Mouse (Mus musculus): ENCODE results near the gene Cpeb3. TPM values are rescaled to one million over a fixed set of nuclear protein-coding genes. Genes with fewer than 3 reads are reported as not detected.
"Not testable (repeated sequence)": the region's sequence is repeated elsewhere in the genome, so short reads cannot be mapped to it uniquely, and the experiment has no call there.

The Cpeb3 gene
- polyA plus RNA-seq, 1 experiment from 2014 or later: 7.9 TPM

DNA sequence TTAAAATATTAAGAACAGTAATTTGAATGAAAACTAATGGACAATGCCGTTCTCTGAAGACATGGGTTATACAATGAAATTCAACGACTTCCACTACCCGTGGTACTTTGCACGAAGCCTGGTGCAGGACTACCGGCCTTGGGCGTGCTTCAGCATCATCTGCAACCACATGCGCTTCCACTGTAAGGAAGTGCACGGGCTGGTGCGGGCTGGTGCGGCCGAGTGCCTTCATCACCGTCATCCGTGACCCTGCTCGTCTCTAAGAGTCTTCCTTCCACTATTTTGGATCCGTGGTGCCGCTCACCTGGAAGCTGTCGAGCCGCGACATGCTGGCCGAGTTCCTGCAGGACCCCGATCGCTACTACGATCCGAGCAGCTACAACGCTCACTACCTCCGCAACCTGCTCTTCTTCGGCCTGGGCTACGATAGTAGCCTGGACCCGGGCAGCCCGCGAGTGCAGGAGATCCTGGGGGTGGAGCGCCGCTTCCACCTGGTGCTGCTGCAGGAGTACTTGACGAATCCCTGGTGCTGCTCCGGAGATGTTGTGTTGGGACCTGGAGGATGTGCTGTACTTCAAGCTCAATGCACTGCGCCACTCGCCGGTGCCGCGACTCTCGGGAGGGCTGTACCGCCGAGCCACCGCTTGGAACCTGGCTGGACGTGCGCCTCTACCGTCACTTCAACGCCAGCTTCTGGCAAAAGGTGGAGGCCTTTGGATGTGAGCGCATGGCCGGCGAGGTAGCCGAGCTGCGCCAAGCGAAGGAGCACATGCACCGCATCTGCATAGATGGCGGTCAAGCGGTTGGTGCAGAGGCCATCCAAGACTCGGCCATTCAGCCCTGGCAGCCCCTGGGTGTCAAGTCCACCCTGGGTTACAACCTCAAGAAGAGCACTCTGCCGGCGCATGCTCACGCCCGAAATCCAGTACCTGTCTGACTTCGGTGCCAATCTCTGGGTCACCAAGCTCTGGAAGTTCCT lies 25.4 kb upstream of the Cpeb3 start:
- peak; percentile 52 for ATAC-seq (ENCODE audit: extremely low read depth, insufficient number of reproducible peaks, low FRiP score, low TSS enrichment)
- H3K9ac ChIP-seq: peak overlapping the region; percentile 74

DNA sequence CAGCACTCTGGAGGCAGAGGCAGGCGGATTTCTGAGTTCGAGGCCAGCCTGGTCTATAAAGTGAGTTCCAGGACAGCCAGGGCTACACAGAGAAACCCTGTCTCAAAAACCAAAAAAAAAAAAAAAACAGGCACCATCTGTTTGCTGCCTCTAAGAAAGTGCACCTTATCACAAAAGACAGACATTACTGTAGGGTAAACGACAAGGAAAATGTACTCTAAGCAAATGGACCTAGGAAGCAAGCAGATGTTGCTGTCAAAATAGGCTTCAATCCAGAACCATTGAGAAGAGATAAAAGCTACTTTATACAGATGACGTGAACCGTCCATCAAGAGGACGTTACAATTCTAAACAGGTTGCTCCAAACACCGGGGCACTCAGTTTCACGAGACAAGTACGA lies 24.2 kb upstream of the Cpeb3 start:
- WGBS: 61% methylated on average over 9 of the region's 9 CpGs
- not testable (repeated sequence) for ATAC-seq (ENCODE audit: extremely low read depth, insufficient number of reproducible peaks, low FRiP score, low TSS enrichment)

More for the DNA sequence above, 25.4 kb upstream of the Cpeb3 start:
- Histone ChIP-seq H3K27ac (replicated peaks) (no peak overlapping the region), H3K4me2 (peak overlapping the region; percentile 90), H3K4me3 (peak overlapping the region; percentile 56), H3K36me3 (no peaks in the 10 kb centered on the region), H3K9me3 (no peaks in the 10 kb centered on the region), H3K4me1 (peaks cover 19% of the 10 kb centered on the region), H3K27me3 (replicated peaks) (peaks cover 56% of the 10 kb centered on the region)
- 5% methylated on average over 63 of the region's 63 CpGs for WGBS

DNA sequence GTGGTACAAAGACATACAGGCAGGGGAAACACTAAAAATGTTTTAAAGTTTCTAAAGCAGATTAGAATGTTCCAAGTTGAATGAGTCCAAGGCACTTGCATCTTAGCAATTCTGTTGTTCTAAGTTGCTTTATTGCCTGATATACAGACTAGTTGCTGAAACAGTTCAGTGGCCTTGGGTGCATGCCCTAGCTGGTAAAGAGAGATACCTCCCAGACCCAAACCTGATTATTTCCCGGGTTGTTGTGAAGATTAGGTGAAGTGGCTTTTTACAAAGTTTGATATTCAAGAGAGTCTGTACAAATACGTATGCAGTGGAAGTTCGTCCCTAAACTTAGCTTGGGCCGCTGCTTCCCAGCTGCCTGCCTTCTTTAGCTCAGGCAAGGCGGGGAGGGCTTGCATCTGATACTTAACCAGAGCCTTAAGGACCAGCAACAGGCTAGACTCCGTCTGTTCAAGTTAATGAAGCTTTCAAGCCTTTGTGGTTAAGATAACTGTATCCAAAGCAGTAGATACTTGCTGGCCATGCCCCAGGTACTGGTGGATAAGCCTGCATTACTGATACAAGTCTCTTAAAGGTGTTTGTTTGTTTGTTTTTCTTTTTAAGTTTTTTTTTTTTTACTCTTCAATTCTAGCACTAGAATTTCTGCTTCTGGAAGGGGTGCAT lies 16.9 kb upstream of the Cpeb3 start:
- 63% methylated on average over 6 of the region's 6 CpGs for WGBS
- Histone ChIP-seq H3K27me3 (replicated peaks) (no peaks in the 10 kb centered on the region), H3K4me2 (no peak overlapping the region), H3K4me1 (no peaks in the 10 kb centered on the region), H3K27ac (replicated peaks) (no peak overlapping the region), H3K9me3 (no peaks in the 10 kb centered on the region), H3K36me3 (peaks cover 52% of the 10 kb centered on the region), H3K4me3 (no peak overlapping the region), H3K9ac (no peak overlapping the region)
- ATAC-seq (ENCODE audit: extremely low read depth, insufficient number of reproducible peaks, low FRiP score, low TSS enrichment): no peak

More for the DNA sequence above, 24.2 kb upstream of the Cpeb3 start:
- not testable (repeated sequence) for H3K9ac ChIP-seq; H3K36me3 ChIP-seq; H3K9me3 ChIP-seq; H3K4me1 ChIP-seq; H3K4me3 ChIP-seq; H3K27ac ChIP-seq (replicated peaks)
- H3K4me2 ChIP-seq: peak overlapping the region; percentile 90; the same call in 1 of the 2 replicates
- H3K27me3 ChIP-seq (replicated peaks): peaks cover 50% of the 10 kb centered on the region

DNA sequence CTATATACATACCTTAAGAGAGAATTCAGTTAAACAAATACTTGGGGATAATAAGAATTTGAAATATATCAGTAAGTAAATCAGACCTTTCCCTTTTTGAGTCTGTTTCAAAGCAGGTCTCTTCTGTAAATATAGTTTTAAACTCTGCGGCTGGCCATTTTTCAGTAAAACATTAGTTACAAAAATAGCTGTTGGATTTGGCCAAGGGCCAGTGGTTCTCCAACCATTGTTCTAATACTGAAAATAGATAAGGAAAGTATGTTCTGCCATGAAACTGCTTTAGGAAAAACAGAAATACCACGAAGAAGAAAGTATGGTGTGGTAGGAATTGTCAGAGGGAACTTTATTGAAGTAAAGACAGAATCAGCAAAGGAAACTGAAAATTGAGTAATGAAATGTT lies 6.3 kb upstream of the Cpeb3 start:
- WGBS: 16% methylated on average over 2 of the region's 2 CpGs

DNA sequence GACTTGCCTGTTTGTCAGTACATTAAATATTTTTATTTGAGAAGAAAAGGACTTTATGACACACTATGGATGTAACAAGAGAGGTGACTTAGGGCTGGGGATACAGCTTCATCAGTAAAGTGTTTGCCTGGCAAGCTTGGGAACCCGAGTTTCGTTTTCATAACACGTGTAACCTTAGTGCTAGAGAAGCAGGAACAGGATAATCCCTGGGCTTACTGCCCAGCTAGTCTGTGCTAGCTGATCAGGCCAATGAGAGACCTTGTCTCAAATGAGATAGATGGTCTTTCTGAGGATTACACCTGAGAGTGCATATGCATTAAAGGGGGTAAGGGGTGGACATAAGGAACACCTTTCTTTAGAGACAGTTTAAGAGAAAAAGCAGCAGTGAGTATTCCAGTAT lies 3.0 kb upstream of the Cpeb3 start:
- H3K36me3 ChIP-seq: peaks cover 42% of the 10 kb centered on the region
- no peak overlapping the region for H3K9ac ChIP-seq
- H3K27me3 ChIP-seq (replicated peaks): no peaks in the 10 kb centered on the region
- no peak overlapping the region for H3K4me3 ChIP-seq
- peaks cover 36% of the 10 kb centered on the region for H3K4me1 ChIP-seq
- H3K27ac ChIP-seq (replicated peaks): no peak overlapping the region
- WGBS: 86% methylated on average over 3 of the region's 3 CpGs
- no peaks in the 10 kb centered on the region for H3K9me3 ChIP-seq
- H3K4me2 ChIP-seq: no peak overlapping the region
- ATAC-seq (ENCODE audit: extremely low read depth, insufficient number of reproducible peaks, low FRiP score, low TSS enrichment): no peak

More for the DNA sequence above, 6.3 kb upstream of the Cpeb3 start:
- no peaks in the 10 kb centered on the region for H3K27me3 ChIP-seq (replicated peaks)
- H3K27ac ChIP-seq (replicated peaks): peak overlapping the region; percentile 60
- H3K4me2 ChIP-seq: peak overlapping the region; percentile 54
- H3K4me1 ChIP-seq: peaks cover 23% of the 10 kb centered on the region
- H3K4me3 ChIP-seq: no peak overlapping the region
- no peaks in the 10 kb centered on the region for H3K9me3 ChIP-seq
- no peak for ATAC-seq (ENCODE audit: extremely low read depth, insufficient number of reproducible peaks, low FRiP score, low TSS enrichment)
- peaks cover 73% of the 10 kb centered on the region for H3K36me3 ChIP-seq
- no peak overlapping the region for H3K9ac ChIP-seq

DNA sequence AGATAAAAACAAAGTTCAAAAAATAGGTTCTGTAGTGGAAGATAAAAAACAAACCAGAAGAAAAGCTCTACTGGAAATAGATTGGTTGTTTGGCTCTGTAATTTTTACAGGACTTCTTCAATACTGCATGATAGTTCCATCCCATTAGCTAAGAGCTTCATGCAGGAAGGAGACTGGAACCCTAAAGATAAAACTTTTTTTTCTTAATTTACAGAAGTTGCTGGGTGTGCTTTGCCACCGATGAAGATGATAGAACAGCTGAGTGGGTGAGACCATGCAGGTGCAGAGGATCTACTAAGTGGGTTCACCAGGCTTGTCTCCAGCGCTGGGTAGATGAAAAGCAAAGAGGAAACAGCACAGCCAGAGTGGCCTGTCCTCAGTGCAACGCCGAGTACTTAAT lies 2.1 kb upstream of the Cpeb3 start:
- Histone ChIP-seq H3K4me2 (no peak overlapping the region; the same call in 1 of the 2 replicates), H3K27ac (replicated peaks) (no peak overlapping the region), H3K27me3 (replicated peaks) (no peaks in the 10 kb centered on the region), H3K9me3 (no peaks in the 10 kb centered on the region), H3K36me3 (peaks cover 36% of the 10 kb centered on the region), H3K4me3 (no peak overlapping the region), H3K4me1 (peaks cover 36% of the 10 kb centered on the region), H3K9ac (no peak overlapping the region)
- 84% methylated on average over 4 of the region's 4 CpGs for WGBS
- ATAC-seq (ENCODE audit: extremely low read depth, insufficient number of reproducible peaks, low FRiP score, low TSS enrichment): no peak

DNA sequence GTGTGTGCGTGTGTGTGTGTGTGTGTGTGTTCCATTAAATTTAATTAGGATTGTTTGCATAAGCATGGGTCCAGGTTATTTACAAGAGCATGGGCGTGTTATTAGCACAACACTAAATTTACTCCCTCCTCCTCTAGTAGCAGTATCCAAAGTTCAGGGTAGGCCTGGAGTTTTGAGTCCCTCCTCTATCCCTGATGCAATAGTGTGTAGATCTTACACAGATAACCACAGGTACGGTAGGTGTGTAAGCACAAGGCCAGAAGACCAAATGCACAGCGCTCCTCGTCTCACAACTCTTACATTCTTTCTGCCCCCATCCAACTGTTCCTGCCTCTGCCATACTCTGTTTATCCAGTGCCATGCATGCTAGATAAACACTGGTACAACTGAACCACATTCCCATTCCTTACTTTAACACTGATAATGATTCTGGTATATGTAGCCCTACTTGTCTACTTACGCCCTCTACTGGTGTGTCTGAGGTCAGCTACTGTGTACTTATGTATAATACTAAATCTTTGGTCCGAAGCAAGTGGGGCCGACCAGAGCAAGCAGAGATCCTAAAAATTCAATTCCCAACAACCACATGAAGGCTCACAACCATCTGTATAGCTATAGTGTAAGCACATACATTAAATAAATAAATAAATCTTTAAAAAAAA lies 1.2 kb upstream of the Cpeb3 start:
- peak overlapping the region; percentile 19; the same call in 1 of the 2 replicates for H3K9ac ChIP-seq

DNA sequence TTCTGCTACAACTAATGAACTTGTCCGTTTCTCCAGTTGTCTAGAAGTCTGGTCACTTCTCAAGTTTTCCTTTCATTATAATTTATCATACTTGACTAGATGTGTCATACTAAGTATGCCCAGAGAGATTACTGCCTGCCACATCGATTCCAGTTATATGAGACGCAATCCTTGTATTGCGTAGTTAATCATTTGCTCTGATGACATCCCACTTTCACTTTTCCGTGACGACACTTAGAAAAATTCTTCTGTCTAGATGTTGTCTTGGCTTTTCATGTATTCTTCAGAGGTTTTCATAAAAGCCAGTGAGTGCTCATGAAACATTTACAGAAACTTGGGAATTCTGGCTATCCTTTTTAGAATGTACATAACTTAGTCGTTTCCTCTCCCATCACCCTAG lies 585 bp upstream of the Cpeb3 start:
- peaks cover 31% of the 10 kb centered on the region for H3K4me1 ChIP-seq
- peaks cover 35% of the 10 kb centered on the region for H3K36me3 ChIP-seq
- no peaks in the 10 kb centered on the region for H3K27me3 ChIP-seq (replicated peaks)
- 72% methylated on average over 7 of the region's 7 CpGs for WGBS
- peak overlapping the region; percentile 82 for H3K4me2 ChIP-seq
- H3K27ac ChIP-seq (replicated peaks): peak overlapping the region; percentile 93
- peak overlapping the region; percentile 86 for H3K4me3 ChIP-seq
- no peak for ATAC-seq (ENCODE audit: extremely low read depth, insufficient number of reproducible peaks, low FRiP score, low TSS enrichment)
- H3K9ac ChIP-seq: peak overlapping the region; percentile 98
- H3K9me3 ChIP-seq: no peaks in the 10 kb centered on the region

More for the DNA sequence above, 1.2 kb upstream of the Cpeb3 start:
- 87% methylated on average over 8 of the region's 8 CpGs for WGBS
- peaks cover 31% of the 10 kb centered on the region for H3K4me1 ChIP-seq
- no peaks in the 10 kb centered on the region for H3K9me3 ChIP-seq
- no peak overlapping the region for H3K27ac ChIP-seq (replicated peaks)
- H3K27me3 ChIP-seq (replicated peaks): no peaks in the 10 kb centered on the region
- peak overlapping the region; percentile 86 for H3K4me3 ChIP-seq
- H3K4me2 ChIP-seq: peak overlapping the region; percentile 82
- ATAC-seq (ENCODE audit: extremely low read depth, insufficient number of reproducible peaks, low FRiP score, low TSS enrichment): no peak
- peaks cover 35% of the 10 kb centered on the region for H3K36me3 ChIP-seq

DNA sequence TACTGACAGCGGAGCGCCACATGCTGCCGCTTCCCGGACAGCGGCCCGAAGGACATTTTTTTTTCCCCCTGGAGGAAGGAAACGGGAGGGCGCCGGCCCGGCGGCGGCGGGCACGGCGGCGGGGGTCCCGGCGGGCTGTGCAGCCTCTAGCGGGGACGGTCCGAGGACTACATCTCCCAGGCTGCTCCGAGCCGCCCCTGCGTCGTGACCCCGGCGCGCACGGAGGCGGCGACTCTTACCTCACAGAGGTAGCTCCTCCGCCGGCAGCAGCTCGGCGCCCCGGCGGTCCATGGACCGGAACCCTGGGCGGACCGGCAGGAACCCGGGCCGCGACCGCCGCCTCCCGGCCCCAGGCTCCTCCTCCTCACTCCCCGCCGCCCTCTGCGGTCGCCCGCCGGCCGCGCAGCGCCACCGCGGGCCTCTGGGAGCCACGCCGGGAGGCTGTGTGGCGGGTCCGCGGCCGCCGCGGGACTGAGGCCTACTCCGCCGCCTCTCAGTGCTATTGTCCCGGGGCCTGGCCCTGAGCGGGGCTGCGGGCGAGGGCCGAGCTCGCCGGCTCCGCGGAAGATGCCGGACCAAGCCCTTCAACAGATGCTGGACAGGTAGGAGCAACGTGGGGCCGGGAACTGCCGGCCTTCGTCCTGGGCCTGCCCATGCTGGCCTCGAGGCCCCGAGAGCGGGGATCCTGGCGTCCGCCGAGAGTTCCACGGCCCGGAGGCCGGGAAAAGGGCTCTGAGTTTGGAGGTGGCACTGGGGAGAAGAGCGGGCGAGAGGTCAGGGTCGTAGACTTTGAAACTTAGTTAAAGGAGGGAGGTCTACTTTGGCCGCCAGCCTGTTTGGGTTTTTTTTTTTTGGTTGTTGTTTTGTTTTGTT lies 862 bp downstream of the Cpeb3 start, which contains the start of gene March5:
Gene March5, plus strand, starts transcription at position 241 of the 873 bp plus-strand sequence.
- no peaks in the 10 kb centered on the region for H3K27me3 ChIP-seq (replicated peaks)
- 2% methylated on average over 74 of the region's 94 CpGs for WGBS
- peak within 1 kb of the TSS; percentile 82 for H3K4me2 ChIP-seq
- peak within 1 kb of the TSS; percentile 98 for H3K9ac ChIP-seq
- H3K27ac ChIP-seq (replicated peaks): peak within 1 kb of the TSS; percentile 93
- H3K4me3 ChIP-seq: peak within 1 kb of the TSS; percentile 86
- H3K9me3 ChIP-seq: no peaks in the 10 kb centered on the region
- peak; percentile 94 for ATAC-seq (ENCODE audit: extremely low read depth, insufficient number of reproducible peaks, low FRiP score, low TSS enrichment)
- peaks cover 23% of the 10 kb centered on the region for H3K4me1 ChIP-seq
- H3K36me3 ChIP-seq: peaks cover 22% of the 10 kb centered on the region

DNA sequence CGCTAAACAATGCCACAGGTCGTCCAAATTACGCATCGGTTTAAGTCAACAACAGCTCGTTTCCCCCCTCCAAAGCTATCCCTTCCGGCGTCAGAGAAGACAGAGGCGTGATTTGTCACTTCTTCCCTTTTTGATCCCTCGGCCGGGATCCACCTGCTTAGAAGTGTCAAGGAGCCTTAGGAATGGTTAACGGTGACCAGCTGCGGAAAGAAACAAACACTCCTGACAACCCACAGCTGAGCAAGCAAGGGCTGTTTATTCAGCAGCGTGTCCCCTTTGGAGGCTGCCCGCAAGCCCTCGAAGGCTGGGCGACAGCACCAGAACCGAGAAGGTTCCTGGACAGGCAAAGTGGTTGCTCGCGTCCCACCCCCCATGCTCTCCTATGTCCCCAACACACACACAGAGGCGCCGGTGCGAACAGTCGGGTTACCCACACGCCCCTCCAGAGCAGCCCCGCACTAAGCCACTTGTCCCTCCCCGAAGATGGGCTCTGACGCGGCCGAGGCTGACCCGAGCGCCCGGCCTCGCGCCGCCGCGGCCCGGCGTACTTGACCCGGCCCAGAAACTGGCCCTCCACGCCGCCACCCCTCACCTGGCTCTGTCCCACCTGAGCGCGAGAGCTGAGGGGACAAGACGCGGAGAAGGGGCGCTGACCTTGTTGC lies 1.6 kb downstream of the Cpeb3 start:
- peak overlapping the region; percentile 86 for H3K4me3 ChIP-seq
- H3K27ac ChIP-seq (replicated peaks): peak overlapping the region; percentile 93
- peak overlapping the region; percentile 82 for H3K4me2 ChIP-seq
- peak; percentile 40 for ATAC-seq (ENCODE audit: extremely low read depth, insufficient number of reproducible peaks, low FRiP score, low TSS enrichment)
- WGBS: under 1% methylated on average over 47 of the region's 47 CpGs
- no peaks in the 10 kb centered on the region for H3K9me3 ChIP-seq
- H3K4me1 ChIP-seq: peaks cover 23% of the 10 kb centered on the region
- H3K27me3 ChIP-seq (replicated peaks): no peaks in the 10 kb centered on the region
- H3K36me3 ChIP-seq: peaks cover 14% of the 10 kb centered on the region
- H3K9ac ChIP-seq: peak overlapping the region; percentile 98

Data from heart, embryonic 13.5 days (tissue).